Mouse (Mus musculus) liver, postnatal 0 days (tissue): Measurements from ENCODE around the gene Zbtb20. TPM values are rescaled to one million over a fixed set of nuclear protein-coding genes. Genes with fewer than 3 reads are reported as not detected.

ENCODE experiments used
- ATAC-seq: fragments of 200-750 bp; cut with Nextera tagmentation; 2 replicates; pipeline ENCODE4 v1.8.0; 2017; ENCODE audit warnings: mild to moderate bottlenecking, moderate library complexity
- DNase-seq: peaks from one replicate; pipeline ENCODE4 v3.0.0-alpha.2; 2016
- H3K27ac ChIP-seq: fragments of 300-500 bp; sonication (generic); 2 replicates; pipeline ENCODE4 v1.5.1; 2014; ENCODE audit warnings: antibody characterized with exemption, moderate library complexity, mild to moderate bottlenecking, low read depth
- H3K27me3 ChIP-seq: fragments of 300-500 bp; sonication (generic); 2 replicates; pipeline ENCODE4 v1.6.1; 2014; ENCODE audit warnings: low read length, control low read depth, mixed read lengths; ENCODE audit not compliant: insufficient read depth
- H3K36me3 ChIP-seq: fragments of 300-500 bp; sonication (generic); replicated peaks from 2 replicates; pipeline ENCODE4 v1.6.1; 2014; ENCODE audit warnings: mild to moderate bottlenecking, control low read depth, low read length, moderate library complexity, mixed read lengths; ENCODE audit not compliant: insufficient read depth
- H3K4me1 ChIP-seq: fragments of 300-500 bp; sonication (generic); 2 replicates; pipeline ENCODE4 v1.6.1; 2014; ENCODE audit warnings: antibody characterized with exemption, mild to moderate bottlenecking, control low read depth; ENCODE audit not compliant: insufficient read depth
- H3K4me2 ChIP-seq: fragments of 300-500 bp; sonication (generic); 2 replicates; pipeline ENCODE4 v1.6.1; 2014; ENCODE audit warnings: low read depth, mild to moderate bottlenecking, low read length, moderate library complexity, mixed read lengths
- H3K4me3 ChIP-seq: fragments of 300-500 bp; sonication (generic); 2 replicates; pipeline ENCODE4 v1.5.1; 2014; ENCODE audit warnings: low read depth, low read length
- H3K9ac ChIP-seq: fragments of 300-500 bp; sonication (generic); replicated peaks from 2 replicates; pipeline ENCODE4 v1.6.1; 2014; ENCODE audit warnings: mild to moderate bottlenecking, moderate library complexity
- H3K9me3 ChIP-seq: fragments of 300-500 bp; sonication (generic); 2 replicates; pipeline ENCODE4 v1.6.1; 2016; ENCODE audit warnings: mild to moderate bottlenecking, control low read depth, low read length, mixed read lengths
- CTCF ChIP-seq: sonication (generic); IDR thresholded peaks from 2 replicates; pipeline ENCODE4 v1.5.1; 2016; ENCODE audit warnings: antibody characterized with exemption, low read depth
- EP300 ChIP-seq: IDR thresholded peaks from 2 replicates; pipeline ENCODE4 v1.6.1; 2016; ENCODE audit warnings: antibody characterized with exemption, low read depth, mild to moderate bottlenecking
- WGBS: fragments of 180-500 bp; shearing (Covaris S2); extraction: QIAGEN DNeasy Blood & Tissue Kit; methylation state at CpG from one replicate; pipeline ENCODE4 v1.1.7; 2014; ENCODE audit not compliant: insufficient replicate concordance; 5-methylcytosine and 5-hydroxymethylcytosine counted together
- polyA plus RNA-seq: library from polyadenylated mRNA; unstranded; fragments of >200 nt; fragmentation: Nextera tagmentation; extraction: Ambion mirVana; gene quantifications from 2 replicates; pipeline ENCODE4 v1.2.1, GENCODE M21; 2015

The Zbtb20 gene
- polyA plus RNA-seq, 1 experiment from 2014 or later = 9.2 TPM

GRCm38 (mm10) chr16:43335151-43335823 lies 459.6 kb downstream of the Zbtb20 start:
- Histone ChIP-seq H3K4me2 (peak overlapping the region; percentile 16; the same call in 1 of the 2 replicates), H3K9ac (no peak overlapping the region), H3K9me3 (no peaks in the 10 kb centered on the region), H3K27ac (peak overlapping the region; percentile 48; the same call in 1 of the 2 replicates), H3K27me3 (no peaks in the 10 kb centered on the region), H3K4me1 (peaks cover 3% of the 10 kb centered on the region; the same call in 1 of the 2 replicates), H3K36me3 (no peaks in the 10 kb centered on the region), H3K4me3 (no peak overlapping the region)
- 56% methylated on average over 8 of the region's 8 CpGs for WGBS
- no peak for DNase-seq
- peak; percentile 61 for ATAC-seq
- TF ChIP-seq EP300 (0 out of 2 replicates have a peak, but pooled peaks have one; percentile 27), CTCF (no peak)

GRCm38 (mm10) chr16:43335824-43336215 lies 460.1 kb downstream of the Zbtb20 start:
- ATAC-seq (peak; percentile 62), DNase-seq (no peak)
- Histone ChIP-seq H3K36me3 (no peaks in the 10 kb centered on the region), H3K4me3 (no peak overlapping the region), H3K9ac (no peak overlapping the region), H3K9me3 (no peaks in the 10 kb centered on the region), H3K27ac (peak overlapping the region; percentile 48; the same call in 1 of the 2 replicates), H3K27me3 (no peaks in the 10 kb centered on the region), H3K4me1 (peaks cover 3% of the 10 kb centered on the region; the same call in 1 of the 2 replicates), H3K4me2 (0 out of 2 replicates have a peak overlapping the region, but pooled peaks have one; percentile 16)
- WGBS = 58% methylated on average over 4 of the region's 4 CpGs
- TF ChIP-seq EP300 (no peak), CTCF (no peak)

GRCm38 (mm10) chr16:43340712-43341111 lies 465.0 kb downstream of the Zbtb20 start:
- TF ChIP-seq CTCF = no peak
- no peak for TF ChIP-seq EP300
- Histone ChIP-seq H3K9me3 (no peaks in the 10 kb centered on the region), H3K27me3 (no peaks in the 10 kb centered on the region), H3K4me1 (no peaks in the 10 kb centered on the region), H3K9ac (no peak overlapping the region), H3K4me3 (no peak overlapping the region), H3K36me3 (no peaks in the 10 kb centered on the region), H3K27ac (no peak overlapping the region), H3K4me2 (no peak overlapping the region)
- ATAC-seq (no peak), DNase-seq (no peak)
- WGBS = 78% methylated on average over 4 of the region's 4 CpGs

- Histone ChIP-seq H3K36me3 (no peaks in the 10 kb centered on the region), H3K9ac (no peak overlapping the region), H3K4me1 (no peaks in the 10 kb centered on the region), H3K9me3 (no peaks in the 10 kb centered on the region), H3K27ac (no peak overlapping the region), H3K4me2 (no peak overlapping the region), H3K4me3 (no peak overlapping the region), H3K27me3 (no peaks in the 10 kb centered on the region)
- no peak for TF ChIP-seq CTCF
- TF ChIP-seq EP300 = no peak
- no peak for DNase-seq
- ATAC-seq = no peak
Observed at GRCm38 (mm10) chr16:43341916-43342455, 466.3 kb downstream of the Zbtb20 start.

- H3K9ac ChIP-seq = no peak overlapping the region
- TF ChIP-seq CTCF = no peak
- no peak for TF ChIP-seq EP300
- DNase-seq (no peak), ATAC-seq (no peak)
- H3K27ac ChIP-seq = no peak overlapping the region
- no peaks in the 10 kb centered on the region for H3K27me3 ChIP-seq
- no peaks in the 10 kb centered on the region for H3K4me1 ChIP-seq
- H3K9me3 ChIP-seq = no peaks in the 10 kb centered on the region
- no peaks in the 10 kb centered on the region for H3K36me3 ChIP-seq
- no peak overlapping the region for H3K4me2 ChIP-seq
- H3K4me3 ChIP-seq = no peak overlapping the region
Observed at GRCm38 (mm10) chr16:43346094-43346493, 470.4 kb downstream of the Zbtb20 start.

GRCm38 (mm10) chr16:43355776-43356645 lies 480.3 kb downstream of the Zbtb20 start:
- Histone ChIP-seq H3K9me3 (no peaks in the 10 kb centered on the region), H3K9ac (no peak overlapping the region), H3K4me2 (no peak overlapping the region), H3K27ac (no peak overlapping the region), H3K27me3 (no peaks in the 10 kb centered on the region), H3K4me1 (no peaks in the 10 kb centered on the region), H3K36me3 (no peaks in the 10 kb centered on the region), H3K4me3 (no peak overlapping the region)
- DNase-seq = no peak
- ATAC-seq = no peak
- TF ChIP-seq CTCF (no peak), EP300 (no peak)
- whole genome bisulfite sequencing = 85% methylated on average over 9 of the region's 9 CpGs
